Mouse (Mus musculus): ENCODE results near the gene Troap.

DNA sequence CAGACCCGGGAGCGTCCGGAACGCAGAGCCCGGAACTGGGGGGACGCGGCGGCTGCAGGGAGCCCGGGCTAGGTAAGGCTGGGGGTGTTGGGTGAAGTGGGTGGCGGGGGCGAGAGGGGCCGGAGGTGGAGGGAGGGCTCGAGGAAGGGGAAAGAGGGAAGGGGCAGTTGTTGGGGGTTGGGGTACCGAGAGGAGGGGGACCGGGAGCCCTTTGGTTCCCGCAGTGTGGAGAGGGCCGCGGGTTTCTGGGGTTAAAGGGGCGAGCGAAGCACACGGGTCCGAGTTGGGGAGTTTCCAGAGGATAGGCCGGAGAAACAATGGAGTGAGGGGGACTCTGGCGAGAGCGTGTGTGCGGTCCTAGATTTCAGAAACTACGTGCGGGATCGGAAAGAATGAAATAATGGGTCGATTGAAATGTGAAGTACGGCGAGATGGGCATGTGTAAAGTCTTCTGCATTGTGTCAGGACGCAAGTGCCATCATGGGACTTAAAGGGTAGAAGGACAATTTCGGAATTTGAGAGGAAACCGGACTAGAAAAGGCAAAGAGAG, 52.5 kb downstream of the Troap start:
- TF ChIP-seq CTCF (IDR thresholded peaks at IDR 0.05; ENCODE audit: control insufficient read depth, insufficient read depth, insufficient read length) (no peak), MYOG (IDR thresholded peaks at IDR 0.05; ENCODE audit: control insufficient read depth, extremely low read depth, insufficient read length) (no peak), USF1 (IDR thresholded peaks at IDR 0.05; ENCODE audit: low read depth) (no peak), MYOD1 (IDR thresholded peaks at IDR 0.05; ENCODE audit: control insufficient read depth, insufficient read length, low read depth) (no peak)

All from C2C12 (cell line).